Mouse (Mus musculus): Measurements from ENCODE around the gene Gm20388. TPM values are rescaled to one million over a fixed set of nuclear protein-coding genes. Genes with fewer than 3 reads are reported as not detected.
"Not testable (repeated sequence)": the region's sequence is repeated elsewhere in the genome, so short reads cannot be mapped to it uniquely, and the experiment has no call there.

Gm20388 gene
- total RNA-seq, 1 experiment from 2014 or later: 10.0 TPM

DNA sequence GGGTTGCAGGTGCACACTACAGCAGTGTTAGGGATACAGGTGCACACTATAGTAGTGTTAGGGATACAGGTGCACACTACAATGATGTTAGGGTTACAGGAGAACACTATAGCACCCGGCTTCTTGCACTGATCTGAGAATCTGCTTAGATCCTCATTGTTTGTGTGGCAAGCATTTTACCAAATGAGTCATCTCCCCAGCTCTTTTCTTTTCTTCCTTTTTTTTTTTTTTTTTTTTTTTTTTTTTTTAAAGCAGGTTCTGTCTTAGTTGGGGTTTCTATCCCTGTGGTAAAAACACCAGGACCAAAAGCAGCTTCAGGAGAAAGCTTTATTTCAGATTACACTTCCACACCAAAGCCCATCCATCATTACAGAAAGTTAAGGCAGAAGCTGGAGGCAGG, 3893.0 kb downstream of the Gm20388 start:
- ATAC-seq (replicated peaks; ENCODE audit: insufficient number of reproducible peaks, low FRiP score, low TSS enrichment, poor library complexity, severe bottlenecking): no peak

DNA sequence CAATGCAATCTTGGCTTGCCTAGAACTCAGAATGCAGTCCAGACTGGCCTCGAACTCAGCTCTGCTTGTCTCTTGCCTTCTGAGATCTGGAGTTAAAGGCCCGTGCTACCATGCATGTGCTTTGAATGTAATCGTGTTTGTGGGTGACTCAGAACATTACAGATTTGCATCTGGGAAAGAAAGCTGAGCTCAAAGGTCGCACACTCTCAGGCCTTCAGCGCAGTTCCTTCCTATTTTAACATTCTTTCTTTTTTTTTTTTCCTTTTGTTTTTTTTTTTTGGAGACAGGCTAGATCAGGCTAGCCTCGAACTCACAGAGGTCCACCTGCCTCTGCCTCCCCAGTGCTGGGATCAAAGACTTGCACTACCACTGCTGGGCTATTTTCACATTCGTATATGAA, 3893.9 kb downstream of the Gm20388 start:
- ATAC-seq (replicated peaks; ENCODE audit: insufficient number of reproducible peaks, low FRiP score, low TSS enrichment, poor library complexity, severe bottlenecking): no peak

GRCm38 (mm10) chr8:123805209-123805717, 3894.6 kb downstream of the Gm20388 start:
- no peak for ATAC-seq (replicated peaks; ENCODE audit: insufficient number of reproducible peaks, low FRiP score, low TSS enrichment, poor library complexity, severe bottlenecking)

DNA sequence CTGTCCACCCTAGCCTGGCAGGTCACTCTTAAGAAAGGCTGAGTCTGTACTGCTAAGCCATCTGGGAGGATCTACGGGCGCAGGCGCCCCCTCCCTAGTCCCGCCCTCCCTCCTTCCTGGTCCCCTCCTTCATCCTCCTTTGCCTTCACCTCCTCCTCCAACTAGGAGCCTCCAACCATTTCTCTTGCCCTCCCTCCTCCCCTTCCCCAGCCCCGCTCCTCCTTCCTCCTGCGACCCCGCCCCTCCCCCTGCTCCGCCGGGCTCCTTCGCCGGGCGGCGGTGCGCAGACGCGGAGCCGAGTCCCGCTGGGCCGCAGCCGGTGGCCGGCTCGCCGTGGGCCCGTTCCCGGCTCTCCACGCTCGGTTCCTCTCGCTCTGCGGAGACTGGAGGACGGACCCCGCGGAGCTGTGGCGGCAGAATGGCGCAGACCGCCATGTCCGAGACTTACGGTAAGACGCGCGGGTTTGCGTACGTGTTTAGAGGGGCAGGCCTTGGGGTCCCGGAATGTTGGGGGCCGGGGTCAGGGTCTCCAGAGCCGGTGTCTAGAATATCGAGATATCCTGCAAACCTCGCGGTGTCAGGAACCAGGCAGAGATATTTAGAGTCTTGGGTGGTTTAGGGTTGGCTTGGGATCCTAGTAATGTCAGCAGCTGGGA, 3895.2 kb downstream of the Gm20388 start, which contains the start of gene Rab4a:
TSS of gene Rab4a (plus strand) at position 268 of the 656 bp plus-strand sequence.
- ATAC-seq (replicated peaks; ENCODE audit: insufficient number of reproducible peaks, low FRiP score, low TSS enrichment, poor library complexity, severe bottlenecking): no peak

- no peak for ATAC-seq (replicated peaks; ENCODE audit: insufficient number of reproducible peaks, low FRiP score, low TSS enrichment, poor library complexity, severe bottlenecking)
Observed at GRCm38 (mm10) chr8:123806374-123806935, 3895.8 kb downstream of the Gm20388 start.

GRCm38 (mm10) chr8:123807024-123807431, 3896.4 kb downstream of the Gm20388 start:
- peak; percentile 31; the same call in 1 of the 2 replicates for ATAC-seq (replicated peaks; ENCODE audit: insufficient number of reproducible peaks, low FRiP score, low TSS enrichment, poor library complexity, severe bottlenecking)

DNA sequence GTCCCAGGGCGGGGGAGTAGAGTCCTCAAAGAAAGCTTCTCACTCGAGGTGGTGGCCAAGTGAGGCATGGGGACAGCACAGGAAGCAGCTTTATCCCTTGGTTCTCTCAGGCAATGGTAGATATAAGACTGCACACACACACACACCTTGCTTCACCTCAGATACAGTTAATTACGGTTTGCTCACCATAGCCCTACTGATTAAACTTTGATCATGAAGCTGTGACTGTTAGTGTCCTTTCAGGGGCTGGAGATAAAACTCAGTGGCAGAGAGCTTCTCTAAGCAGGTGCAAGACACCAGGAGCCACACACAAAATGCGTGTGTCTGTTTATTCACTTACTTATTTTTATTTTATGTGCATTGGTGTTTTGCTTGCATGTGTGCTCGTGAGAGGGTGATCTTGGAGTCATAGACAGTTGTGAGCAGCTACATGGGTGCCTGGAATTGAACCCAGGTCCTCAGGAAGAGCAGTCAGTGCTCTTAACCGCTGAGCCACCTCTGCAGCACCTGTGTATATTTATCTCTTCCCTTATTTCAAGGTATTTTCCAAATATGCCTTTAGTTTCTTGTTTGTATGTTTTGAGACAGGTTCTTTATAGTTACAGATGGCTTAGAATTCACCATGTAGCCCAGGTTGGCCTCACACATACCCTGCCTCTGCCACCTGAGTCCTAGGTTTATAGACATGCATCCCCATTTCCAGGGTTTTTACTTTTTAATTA, 3897.4 kb downstream of the Gm20388 start:
- ATAC-seq (replicated peaks; ENCODE audit: insufficient number of reproducible peaks, low FRiP score, low TSS enrichment, poor library complexity, severe bottlenecking): no peak

DNA sequence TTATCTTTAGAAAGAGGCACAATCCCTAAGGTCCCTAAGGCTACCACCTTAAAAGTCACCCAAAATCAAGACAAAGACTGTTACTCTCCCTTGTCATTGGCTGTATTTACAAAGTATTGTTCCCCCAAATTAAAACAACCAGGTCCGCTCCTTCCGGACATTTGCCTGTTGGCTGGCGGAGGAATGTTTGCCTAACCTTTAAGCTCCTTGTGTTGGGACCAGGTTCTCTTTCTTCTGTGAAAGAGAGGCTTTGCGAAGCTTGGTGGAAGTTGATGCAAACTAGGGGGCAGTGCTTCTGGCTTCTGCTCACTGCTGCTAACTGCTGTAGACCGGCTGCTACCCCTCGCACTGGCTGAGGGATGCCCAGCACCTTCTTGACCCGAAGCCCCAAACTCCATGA, 3898.0 kb downstream of the Gm20388 start:
- ATAC-seq (replicated peaks; ENCODE audit: insufficient number of reproducible peaks, low FRiP score, low TSS enrichment, poor library complexity, severe bottlenecking): no peak

DNA sequence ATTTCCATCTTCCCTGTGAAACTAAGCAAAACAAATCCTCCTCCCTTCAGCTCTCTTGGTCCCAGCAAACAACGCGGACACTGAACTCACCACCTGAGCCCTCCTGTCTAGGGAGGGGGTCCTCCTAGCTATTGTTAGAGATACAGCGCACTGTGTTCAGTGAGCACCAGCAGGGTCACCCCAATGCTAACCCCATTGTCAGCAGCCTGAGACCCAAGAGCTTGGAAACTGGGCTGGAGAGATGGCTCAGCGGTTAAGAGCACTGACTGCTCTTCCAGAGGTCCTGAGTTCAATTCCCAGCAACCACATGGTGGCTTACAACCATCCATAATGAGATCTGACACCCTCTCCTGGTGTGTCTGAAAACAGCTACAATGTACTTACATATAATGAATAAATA, 3898.7 kb downstream of the Gm20388 start:
- ATAC-seq (replicated peaks; ENCODE audit: insufficient number of reproducible peaks, low FRiP score, low TSS enrichment, poor library complexity, severe bottlenecking): not testable (repeated sequence)

- no peak for ATAC-seq (replicated peaks; ENCODE audit: insufficient number of reproducible peaks, low FRiP score, low TSS enrichment, poor library complexity, severe bottlenecking)
Observed at GRCm38 (mm10) chr8:123812227-123812626, 3901.6 kb downstream of the Gm20388 start.

DNA sequence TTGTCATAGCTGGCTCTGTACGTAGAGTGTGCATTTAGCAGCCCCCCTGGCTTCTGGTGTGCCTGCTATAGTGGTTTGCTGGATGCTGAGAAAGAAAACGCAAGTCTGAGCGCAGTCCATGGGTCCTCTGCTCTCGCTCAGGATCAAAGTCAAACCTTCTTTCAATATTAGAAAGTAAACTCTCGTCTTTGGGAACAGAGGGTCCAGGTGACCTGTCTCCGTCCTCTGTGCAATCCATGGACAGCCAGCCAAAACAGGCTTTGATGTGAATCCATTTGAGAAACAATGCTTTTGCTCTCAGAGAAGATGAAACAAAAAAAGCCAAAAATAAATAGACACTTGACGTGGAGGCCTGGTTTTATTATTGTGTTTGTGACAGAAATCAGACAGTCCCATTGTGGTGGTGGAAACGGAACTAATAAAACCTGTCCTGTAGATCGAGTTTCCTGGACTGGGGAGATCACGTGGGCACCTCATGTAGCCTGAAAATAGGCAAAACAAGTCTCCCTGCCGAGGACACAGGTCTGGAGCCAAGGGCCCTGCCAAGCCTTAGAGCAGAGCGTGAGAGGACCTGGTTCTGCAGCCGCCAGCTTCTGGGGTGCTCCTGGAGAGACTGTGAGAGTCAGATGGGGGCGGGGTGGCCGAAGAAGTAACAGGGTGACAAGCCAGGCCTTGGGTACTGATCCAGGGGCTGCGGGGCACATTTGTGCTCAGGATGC, 3902.7 kb downstream of the Gm20388 start:
- no peak for ATAC-seq (replicated peaks; ENCODE audit: insufficient number of reproducible peaks, low FRiP score, low TSS enrichment, poor library complexity, severe bottlenecking)

- ATAC-seq (replicated peaks; ENCODE audit: insufficient number of reproducible peaks, low FRiP score, low TSS enrichment, poor library complexity, severe bottlenecking): no peak
Observed at GRCm38 (mm10) chr8:123813892-123814266, 3903.2 kb downstream of the Gm20388 start.

GRCm38 (mm10) chr8:123815325-123815724, 3904.7 kb downstream of the Gm20388 start:
- ATAC-seq (replicated peaks; ENCODE audit: insufficient number of reproducible peaks, low FRiP score, low TSS enrichment, poor library complexity, severe bottlenecking): no peak

GRCm38 (mm10) chr8:123816939-123817338, 3906.3 kb downstream of the Gm20388 start:
- ATAC-seq (replicated peaks; ENCODE audit: insufficient number of reproducible peaks, low FRiP score, low TSS enrichment, poor library complexity, severe bottlenecking): no peak

GRCm38 (mm10) chr8:123817747-123818146, 3907.1 kb downstream of the Gm20388 start:
- 0 out of 2 replicates have a peak, but pooled peaks have one; percentile 31 for ATAC-seq (replicated peaks; ENCODE audit: insufficient number of reproducible peaks, low FRiP score, low TSS enrichment, poor library complexity, severe bottlenecking)

- ATAC-seq (replicated peaks; ENCODE audit: insufficient number of reproducible peaks, low FRiP score, low TSS enrichment, poor library complexity, severe bottlenecking): no peak
Observed at GRCm38 (mm10) chr8:123819683-123820610, 3909.3 kb downstream of the Gm20388 start.

- no peak for ATAC-seq (replicated peaks; ENCODE audit: insufficient number of reproducible peaks, low FRiP score, low TSS enrichment, poor library complexity, severe bottlenecking)
Observed at GRCm38 (mm10) chr8:123820780-123821179, 3910.1 kb downstream of the Gm20388 start.

DNA sequence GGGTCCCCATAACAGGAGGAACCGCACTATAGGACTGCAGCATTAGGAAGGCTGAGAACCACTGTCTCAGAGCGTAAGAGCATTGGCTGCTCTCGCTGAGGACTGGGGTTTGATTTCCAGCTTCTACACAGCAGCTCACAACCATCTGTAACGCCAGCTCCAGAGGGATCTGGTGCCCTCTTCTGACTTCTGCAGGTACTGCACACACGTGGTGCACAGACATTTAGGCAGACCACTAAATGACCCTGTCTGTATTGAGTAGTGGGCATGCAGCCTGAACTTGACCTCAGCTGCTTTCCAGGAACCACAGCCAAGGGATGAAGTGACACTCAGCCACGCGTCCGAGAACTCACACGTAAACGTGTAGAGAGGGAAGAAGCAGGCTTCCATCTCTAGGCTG, 3912.5 kb downstream of the Gm20388 start:
- no peak for ATAC-seq (replicated peaks; ENCODE audit: insufficient number of reproducible peaks, low FRiP score, low TSS enrichment, poor library complexity, severe bottlenecking)

Data from monocyte, adult 5-6 weeks (primary cell).